Mouse (Mus musculus) thymus, adult 18-20 months (tissue): ENCODE results near the gene Rnf144a.
"Not testable (repeated sequence)": the region's sequence is repeated elsewhere in the genome, so short reads cannot be mapped to it uniquely, and the experiment has no call there.

Source experiments
- DNase-seq, 2 experiments: peaks; one replicate each; pipeline ENCODE4 v3.0.0; 2022; ENCODE audit warnings: mixed read lengths in 2 of 2

Gene Rnf144a

DNA sequence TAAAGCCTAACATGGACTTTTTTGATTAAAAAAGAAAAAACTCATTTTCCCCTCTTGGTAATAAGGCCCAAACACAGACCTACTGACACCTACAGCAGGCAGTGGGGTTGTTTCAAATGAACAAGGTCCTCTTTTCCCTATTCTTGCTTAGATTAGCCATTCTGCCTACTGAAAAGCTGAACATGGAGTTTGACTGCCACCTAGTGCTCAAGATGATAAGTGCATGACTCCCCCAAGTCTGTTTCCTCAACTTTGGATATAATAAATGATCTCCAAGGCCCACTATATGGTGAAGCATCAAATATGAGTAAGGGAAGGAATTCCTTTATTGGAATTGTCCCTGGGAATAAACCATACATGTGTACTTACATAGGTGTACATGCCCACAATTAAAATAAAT is 103.5 kb downstream of the Rnf144a start:
- no peak for DNase-seq

DNA sequence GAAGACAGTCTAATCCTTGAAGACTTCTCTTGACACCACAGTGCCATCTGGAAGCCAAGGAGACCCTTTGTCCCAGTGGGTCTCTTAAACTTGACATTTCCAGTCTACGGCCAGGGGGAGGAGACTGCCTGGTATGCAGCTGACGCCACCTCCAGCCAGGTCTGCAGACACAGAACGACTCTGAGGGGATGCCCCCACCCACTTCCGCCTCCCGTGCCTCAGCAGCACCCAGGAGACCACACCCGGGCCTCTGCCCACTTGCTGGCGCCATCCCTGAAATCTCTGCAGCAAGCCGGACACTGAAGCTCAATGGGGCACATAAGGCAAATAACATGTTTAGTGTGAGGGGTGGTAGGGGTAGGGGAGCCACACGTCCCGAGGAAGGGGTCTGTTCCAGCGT is 104.8 kb downstream of the Rnf144a start:
- DNase-seq = no peak

DNA sequence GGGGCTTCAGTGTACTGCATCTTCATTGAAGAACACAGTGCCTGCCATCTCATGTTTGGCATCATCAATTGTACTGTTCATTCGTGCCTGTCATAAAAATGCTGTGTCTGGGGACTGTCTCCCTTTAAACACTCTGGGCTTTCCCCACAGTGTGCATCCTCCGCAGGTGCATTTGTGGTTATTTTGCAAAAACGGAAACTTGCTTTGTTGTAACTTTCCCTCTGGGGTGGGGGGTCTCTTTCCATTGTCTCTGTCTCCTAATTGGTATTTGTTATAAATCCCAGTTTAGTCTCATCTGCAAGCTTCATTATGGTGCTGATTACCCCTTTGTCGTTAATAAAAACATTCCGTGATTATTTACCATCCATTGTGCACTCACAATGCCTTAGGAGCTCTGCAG is 112.2 kb downstream of the Rnf144a start:
- DNase-seq = peak; percentile 22 to 48

DNA sequence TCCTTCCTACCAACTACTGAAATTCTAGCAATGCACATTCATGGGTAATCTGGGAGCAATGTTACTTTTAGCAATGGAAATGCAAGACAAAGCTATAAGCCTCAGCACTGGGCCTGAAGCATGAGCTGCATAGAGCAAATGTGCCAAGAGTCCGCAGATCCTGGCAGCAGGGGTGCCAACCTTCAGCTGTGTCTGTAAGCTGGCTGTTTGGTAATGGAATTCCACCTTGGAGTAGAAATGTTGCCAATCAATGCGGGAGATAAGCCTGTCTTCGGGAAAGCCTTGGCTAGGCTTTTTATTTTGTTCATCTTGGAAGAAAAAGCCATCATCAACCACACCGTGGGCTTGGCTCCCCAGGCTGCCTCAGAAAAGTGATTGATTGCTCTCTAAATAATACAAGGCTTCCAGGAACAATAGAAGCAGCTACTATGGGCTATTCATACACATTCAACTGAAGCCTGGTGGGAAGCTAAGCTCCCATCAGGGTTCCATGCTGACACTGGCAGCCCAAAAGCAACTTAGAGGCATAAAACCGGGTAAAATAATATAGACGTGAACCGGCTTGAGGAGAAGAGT is 115.5 kb downstream of the Rnf144a start:
- DNase-seq = no peak

DNA sequence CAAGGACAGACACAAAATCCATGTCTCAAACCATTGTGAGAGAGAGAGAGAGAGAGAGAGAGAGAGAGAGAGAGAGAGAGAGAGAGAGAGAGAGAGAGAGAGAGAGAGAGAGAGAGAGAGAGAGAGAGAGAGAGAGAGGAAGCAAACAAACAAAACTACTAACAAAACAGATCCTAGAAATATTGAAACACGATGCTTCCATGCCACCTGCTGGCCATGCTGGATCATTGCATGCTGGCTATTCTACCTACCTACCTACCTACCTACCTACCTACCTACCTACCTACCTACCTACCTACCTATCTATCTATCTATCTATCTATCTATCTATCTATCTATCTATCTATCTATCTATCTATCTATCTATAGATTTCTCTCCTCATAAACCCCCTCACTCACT is 119.1 kb downstream of the Rnf144a start:
- not testable (repeated sequence) for DNase-seq

DNA sequence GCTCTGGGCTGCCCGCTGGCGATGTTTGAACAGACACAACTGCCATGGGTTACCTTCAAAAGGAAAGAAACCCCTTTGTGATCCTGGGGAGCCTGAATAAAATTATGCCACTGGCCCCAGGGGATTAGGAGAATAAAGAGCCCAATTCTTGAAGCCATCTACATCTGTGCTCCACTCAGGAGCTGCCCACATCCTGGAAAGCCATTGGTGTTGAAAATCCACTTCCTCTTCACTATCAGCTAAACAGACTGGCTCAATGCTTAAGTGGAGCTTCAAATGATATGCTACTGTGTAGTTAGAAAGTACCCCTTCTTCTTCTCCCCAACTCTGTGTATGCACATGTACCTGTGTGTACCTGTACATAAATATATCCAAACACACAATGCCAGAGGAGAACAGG is 125.9 kb downstream of the Rnf144a start:
- no peak for DNase-seq

DNA sequence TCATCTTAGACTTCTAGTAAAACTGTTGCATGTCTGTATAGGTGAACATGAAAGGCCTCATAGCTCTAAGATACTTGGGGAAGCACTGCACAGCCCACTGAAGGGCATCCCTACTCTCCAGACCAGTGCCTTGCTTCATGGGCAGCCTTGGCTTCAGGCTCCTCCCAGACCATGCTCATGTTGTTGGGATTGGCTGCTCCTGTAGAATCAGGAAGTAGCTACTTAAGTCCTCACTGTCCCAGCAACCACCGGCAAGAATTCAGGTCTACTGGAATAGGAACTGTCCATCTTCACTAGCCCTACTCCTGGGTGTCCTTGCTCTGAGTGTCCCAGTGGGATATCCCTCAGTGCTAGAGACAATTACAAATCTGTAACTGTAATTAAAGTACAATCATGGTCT is 126.7 kb downstream of the Rnf144a start:
- no peak for DNase-seq

DNA sequence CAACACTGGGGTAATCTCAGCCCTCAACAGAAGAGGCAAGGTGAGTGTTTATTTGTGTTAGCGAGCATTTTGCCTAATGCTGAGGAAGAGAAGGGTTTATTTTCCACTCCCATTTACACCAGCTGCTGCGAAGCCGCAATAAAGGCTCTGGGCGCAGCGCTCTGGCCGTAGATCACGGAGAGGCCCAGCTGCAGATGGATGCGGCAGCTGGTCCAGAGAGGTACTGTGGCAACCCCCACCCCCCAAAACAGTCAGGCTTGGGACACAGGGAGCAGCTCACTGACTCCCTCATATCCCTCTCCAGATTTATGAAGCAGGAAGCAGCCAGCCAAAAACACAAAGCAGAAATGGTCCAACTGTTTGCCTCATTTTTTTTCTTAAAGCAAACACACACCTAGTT is 129.1 kb downstream of the Rnf144a start:
- DNase-seq = no peak

DNA sequence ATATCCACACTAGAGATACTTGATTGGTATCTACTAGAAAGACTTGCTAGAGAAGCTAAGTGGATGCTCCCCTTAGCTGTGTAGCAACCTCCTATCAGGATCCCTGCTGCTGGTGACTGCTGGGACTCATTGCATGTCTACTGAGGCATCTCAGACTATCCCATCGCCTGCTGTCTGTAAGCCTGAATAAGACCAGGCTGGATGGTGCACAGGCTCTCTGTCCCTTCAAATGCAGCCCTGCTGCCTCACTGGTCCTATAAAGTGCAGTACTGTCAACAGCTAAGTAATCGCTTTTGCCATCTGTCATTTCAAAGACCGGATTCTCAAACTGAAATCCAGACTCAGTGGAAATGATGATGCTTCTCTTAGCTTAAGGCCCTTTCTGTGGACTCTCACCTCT is 129.6 kb downstream of the Rnf144a start:
- no peak for DNase-seq

DNA sequence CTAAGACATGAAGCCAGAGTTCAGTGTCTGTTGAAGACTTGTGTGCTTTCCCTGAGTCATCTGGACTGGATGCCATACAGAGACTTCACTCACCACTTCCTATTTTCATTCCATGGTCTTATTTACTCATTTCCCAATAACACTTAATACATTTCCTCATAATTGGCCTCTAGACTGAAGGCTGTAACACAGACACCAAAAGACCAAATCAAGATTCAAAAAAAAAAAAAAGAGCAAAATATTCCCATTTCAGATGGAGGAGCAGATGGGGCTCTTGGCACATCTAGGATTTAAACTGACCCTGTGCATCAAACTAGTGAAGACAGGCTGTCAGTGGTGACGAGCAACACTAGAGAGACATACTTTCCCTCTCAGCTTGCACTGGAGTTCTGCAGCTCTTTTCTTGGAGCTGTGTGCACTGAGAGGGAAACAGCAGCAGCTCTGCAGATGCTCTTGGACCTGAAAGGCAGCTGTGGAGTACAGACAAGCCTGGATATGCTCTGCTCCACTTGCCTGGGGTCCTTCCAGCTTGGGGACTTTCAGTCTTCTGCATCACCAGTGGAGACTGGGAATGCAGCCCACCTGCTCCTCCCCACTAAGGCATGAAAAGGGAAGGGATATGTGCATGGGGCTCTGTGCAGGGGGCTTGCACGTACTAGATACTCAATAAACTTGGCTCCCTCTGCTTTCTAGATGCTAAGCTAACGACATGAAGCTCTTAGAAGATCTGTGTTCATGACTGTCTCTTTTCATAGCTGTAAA is 134.2 kb downstream of the Rnf144a start:
- no peak for DNase-seq

DNA sequence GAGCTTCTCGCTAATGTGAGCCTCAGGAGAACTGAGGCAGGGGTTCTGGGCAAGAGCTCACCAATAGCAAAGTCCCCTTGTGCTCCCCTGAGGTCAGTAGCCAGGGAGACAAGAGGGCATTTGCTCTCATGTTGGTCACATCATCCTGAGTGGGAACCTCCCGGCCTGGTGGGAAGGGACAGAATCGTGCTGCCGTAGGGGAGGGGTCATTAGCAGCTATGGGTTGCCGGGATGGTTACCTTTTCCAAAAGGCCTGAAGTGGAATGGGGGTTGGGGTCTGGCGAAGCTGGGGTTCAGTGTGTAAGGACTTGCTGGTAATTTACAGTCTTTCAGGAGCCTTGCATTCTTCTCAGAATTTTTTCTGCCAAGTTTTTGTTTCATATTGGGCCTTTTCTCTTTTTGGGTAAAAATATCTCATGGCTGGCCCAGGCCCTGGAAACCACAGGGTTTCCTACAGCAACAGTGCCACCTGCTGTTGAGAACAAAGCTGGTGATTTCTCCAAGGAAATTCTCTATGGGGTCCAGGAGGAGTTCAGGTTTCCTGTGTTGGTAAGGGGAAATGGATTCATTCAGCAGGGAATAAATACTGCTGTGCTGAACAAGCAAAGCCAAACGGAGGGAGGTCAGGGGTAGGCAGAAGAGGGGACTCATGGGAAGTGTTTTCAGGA is 137.9 kb downstream of the Rnf144a start:
- DNase-seq = no peak

DNA sequence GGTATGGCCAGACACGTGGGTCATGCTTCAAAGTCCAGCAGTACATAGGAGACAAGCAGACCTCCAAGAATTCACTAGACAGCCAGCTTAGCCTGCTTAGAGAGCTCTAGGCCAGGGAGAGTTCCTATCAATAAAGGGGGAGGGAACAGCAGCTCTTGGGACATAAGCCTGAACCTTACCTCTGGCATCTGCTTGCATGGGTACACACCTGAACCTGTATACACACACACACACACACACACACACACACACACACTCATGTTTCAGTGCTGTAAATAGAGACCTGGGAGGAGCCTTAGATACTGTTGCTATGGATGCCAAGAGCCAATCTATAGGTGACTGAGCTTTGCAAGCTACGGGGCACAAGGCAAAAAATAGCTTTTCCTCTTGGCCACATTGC is 138.5 kb downstream of the Rnf144a start:
- DNase-seq = no peak
